Mouse (Mus musculus) heart, embryonic 12.5 days (tissue): ENCODE measurements at regions not wholly inside any gene's neighbourhood (a gene's known extent, or its start where the extent isn't known, plus 50 kb on each side); places are given as distances from the start of the nearest gene placed in this dataset.

Experiments used
- ATAC-seq: fragments of 200-750 bp; cut with Nextera tagmentation; 2 replicates; pipeline ENCODE4 v1.8.0; 2017; ENCODE audit warnings: moderate TSS enrichment, moderate library complexity; ENCODE audit not compliant: insufficient number of reproducible peaks, low FRiP score
- H3K27ac ChIP-seq: fragments of 300-500 bp; sonication (generic); 2 replicates; pipeline ENCODE4 v1.5.1; 2016; ENCODE audit warnings: mild to moderate bottlenecking, moderate library complexity; ENCODE audit not compliant: poor library complexity, severe bottlenecking
- H3K27me3 ChIP-seq: fragments of 300-500 bp; sonication (generic); replicated peaks from 2 replicates; pipeline ENCODE4 v1.6.1; 2016; ENCODE audit warnings: mild to moderate bottlenecking, moderate library complexity
- H3K36me3 ChIP-seq: fragments of 300-500 bp; sonication (generic); 2 replicates; pipeline ENCODE4 v1.6.1; 2016; ENCODE audit warnings: mild to moderate bottlenecking, moderate library complexity
- H3K4me1 ChIP-seq: fragments of 300-500 bp; sonication (generic); replicated peaks from 2 replicates; pipeline ENCODE4 v1.6.1; 2016; ENCODE audit warnings: mild to moderate bottlenecking
- H3K4me2 ChIP-seq: fragments of 300-500 bp; sonication (generic); 2 replicates; pipeline ENCODE4 v1.6.1; 2016; ENCODE audit warnings: mild to moderate bottlenecking, moderate library complexity
- H3K4me3 ChIP-seq: fragments of 300-500 bp; sonication (generic); 2 replicates; pipeline ENCODE4 v1.5.1; 2016; ENCODE audit warnings: mild to moderate bottlenecking
- H3K9ac ChIP-seq: fragments of 300-500 bp; sonication (generic); 2 replicates; pipeline ENCODE4 v1.6.1; 2016; ENCODE audit warnings: mild to moderate bottlenecking, moderate library complexity
- H3K9me3 ChIP-seq: fragments of 300-500 bp; sonication (generic); replicated peaks from 2 replicates; pipeline ENCODE4 v1.6.1; 2016; ENCODE audit warnings: mild to moderate bottlenecking, moderate library complexity
- WGBS: fragments of 180-500 bp; shearing (Covaris S2); methylation state at CpG from one replicate; pipeline ENCODE4 v1.1.7; 2016; 5-methylcytosine and 5-hydroxymethylcytosine counted together

DNA sequence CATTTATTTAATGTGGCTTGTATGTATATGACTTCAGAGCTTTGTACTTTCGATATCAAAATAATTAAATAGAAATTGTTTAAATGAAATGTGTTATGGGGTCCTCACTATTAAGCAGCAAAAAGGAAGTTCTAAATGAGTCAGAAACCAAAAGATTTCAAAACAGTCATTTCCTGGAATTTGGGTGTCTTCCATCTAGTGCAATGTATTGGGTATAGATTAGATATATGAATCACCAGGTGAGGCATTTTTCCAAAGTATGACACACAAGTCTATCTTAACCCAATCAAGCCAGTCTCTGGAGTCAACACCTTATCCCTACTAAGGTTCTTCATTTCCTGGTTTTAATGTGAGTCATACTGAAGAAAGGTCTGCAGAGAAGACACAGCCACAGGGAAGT, 81.3 kb upstream of the Prl start:
- Histone ChIP-seq H3K27ac (no peak overlapping the region), H3K36me3 (no peaks in the 10 kb centered on the region), H3K9ac (no peak overlapping the region), H3K9me3 (no peaks in the 10 kb centered on the region), H3K4me1 (no peaks in the 10 kb centered on the region), H3K4me2 (no peak overlapping the region), H3K4me3 (no peak overlapping the region), H3K27me3 (no peaks in the 10 kb centered on the region)
- no peak for ATAC-seq
- WGBS = 85% methylated on average over 1 of the region's 1 CpGs

DNA sequence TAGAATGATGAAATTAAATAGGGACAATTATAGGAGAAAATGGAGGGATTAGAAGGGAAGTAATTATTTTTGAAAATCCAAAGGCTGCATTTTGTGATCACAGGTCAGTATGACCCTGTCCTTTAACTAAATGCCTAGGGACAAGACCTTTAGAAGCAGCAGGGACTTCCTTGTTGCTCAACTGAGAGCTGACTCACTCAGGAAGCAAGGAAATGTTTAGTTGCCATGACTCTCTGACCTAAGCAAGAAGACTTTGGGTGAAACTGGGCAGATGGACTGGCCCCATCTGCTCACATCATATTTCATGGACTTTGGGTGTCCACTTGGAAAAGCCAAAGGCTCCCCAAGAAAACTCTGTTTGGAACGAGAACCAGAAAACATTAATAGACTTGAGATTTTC, 76.9 kb upstream of the Prl start:
- Histone ChIP-seq H3K27ac (no peak overlapping the region), H3K4me3 (no peak overlapping the region), H3K4me1 (no peaks in the 10 kb centered on the region), H3K9ac (no peak overlapping the region), H3K27me3 (no peaks in the 10 kb centered on the region), H3K9me3 (no peaks in the 10 kb centered on the region), H3K4me2 (no peak overlapping the region), H3K36me3 (no peaks in the 10 kb centered on the region)
- ATAC-seq = no peak
- 82% methylated on average over 1 of the region's 1 CpGs for WGBS
